Mouse (Mus musculus): ENCODE results near the gene Camk2d. TPM values are rescaled to one million over a fixed set of nuclear protein-coding genes. Genes with fewer than 3 reads are reported as not detected.

Gene Camk2d
- total RNA-seq, 1 experiment = 12.4 TPM

DNA sequence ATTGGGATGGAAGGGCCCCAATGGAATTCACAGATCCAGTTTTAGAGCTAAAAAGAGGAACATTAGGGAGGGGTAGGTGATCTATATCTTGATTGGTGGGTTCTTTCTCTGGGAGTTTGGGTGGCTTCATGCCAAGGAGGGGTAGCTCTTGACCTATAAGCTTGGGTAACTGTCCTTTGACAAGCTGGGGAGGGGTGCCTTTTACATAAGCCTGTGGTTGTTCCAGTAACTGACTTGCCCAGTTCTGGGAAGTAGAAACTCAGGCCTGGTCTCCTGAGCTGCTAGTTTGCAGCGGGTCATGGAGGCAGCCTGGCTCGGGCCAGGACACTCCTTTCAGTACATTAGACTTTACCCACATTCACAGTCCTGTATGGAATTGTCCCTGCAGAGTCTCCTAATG lies 26.4 kb downstream of the Camk2d start:
- Histone ChIP-seq H3K27ac (ENCODE audit: insufficient read depth, low read depth, low read length, poor library complexity, severe bottlenecking) (no peak overlapping the region), H3K36me3 (ENCODE audit: control insufficient read depth, insufficient read depth, low read length, poor library complexity, severe bottlenecking) (no peaks in the 10 kb centered on the region), H3K4me3 (ENCODE audit: insufficient read depth in 1 of 2, low read depth in 1 of 2, low read length in 2 of 2, poor library complexity in 1 of 2, severe bottlenecking in 1 of 2) (no peak overlapping the region), H3K9me3 (ENCODE audit: control insufficient read depth, insufficient read depth, low read depth, low read length) (no peaks in the 10 kb centered on the region), H3K9ac (ENCODE audit: insufficient read depth, low read depth, low read length, poor library complexity, severe bottlenecking) (no peak overlapping the region), H3K4me1 (ENCODE audit: control insufficient read depth in 2 of 2, insufficient read depth in 2 of 2, low read length in 2 of 2, poor library complexity in 1 of 2) (no peaks in the 10 kb centered on the region)
- DNase-seq (ENCODE audit: low read depth, low spot score) = no peak
- no peak for TF ChIP-seq MAFK (IDR thresholded peaks at IDR 0.05; ENCODE audit: insufficient read depth, low read depth, low read length)
- no peak for TF ChIP-seq ZC3H11A (IDR thresholded peaks at IDR 0.05; ENCODE audit: borderline replicate concordance, low read depth, low read length)
- no peak for TF ChIP-seq HCFC1 (IDR thresholded peaks at IDR 0.05; ENCODE audit: borderline replicate concordance, insufficient read depth, low read length)
- no peak for TF ChIP-seq ZNF384 (IDR thresholded peaks at IDR 0.05; ENCODE audit: low read depth, low read length)
- TF ChIP-seq CHD2 (IDR thresholded peaks at IDR 0.05; ENCODE audit: low read depth, low read length) = no peak
- in situ Hi-C loops (cut with MboI; ENCODE audit: low sequenced_read_pairs in 2 of 2, unreplicated experiment in 2 of 2) = no loop called here

DNA sequence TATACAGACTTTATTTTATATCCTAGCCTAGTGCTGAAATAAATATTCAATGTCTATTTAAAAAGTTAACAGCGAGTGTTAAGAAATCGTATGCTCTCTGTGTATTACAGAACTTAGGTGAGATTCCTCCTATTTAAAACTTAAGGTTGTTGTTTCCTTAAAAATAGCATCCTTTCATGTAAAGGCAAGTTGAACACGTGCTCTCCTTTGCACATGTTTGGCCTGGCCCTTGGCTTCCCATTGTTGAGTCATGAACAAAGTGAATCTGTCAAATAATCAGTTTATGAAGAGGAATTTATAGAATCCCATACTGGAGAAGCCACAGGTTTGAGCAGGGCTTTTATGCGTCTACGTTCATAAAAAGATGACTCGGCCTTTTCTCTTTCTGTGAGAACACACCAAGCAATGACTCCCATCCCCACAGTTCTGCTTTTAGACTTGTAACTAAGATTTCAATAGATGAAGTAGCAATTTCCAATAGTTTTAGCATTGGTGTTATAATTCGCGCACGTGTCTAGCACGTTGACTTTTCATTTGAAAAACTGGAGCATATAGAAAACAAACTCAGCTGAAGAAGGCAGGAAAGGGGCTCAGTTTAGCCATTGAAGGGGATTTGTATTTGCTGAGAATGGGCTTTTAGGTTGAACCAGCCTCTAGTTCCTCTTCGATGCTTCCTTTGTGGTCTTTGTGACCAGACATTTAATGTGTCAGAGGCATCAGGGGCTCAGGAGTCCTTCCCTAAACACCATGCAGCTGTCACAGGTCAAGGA lies 29.1 kb downstream of the Camk2d start:
- no peaks in the 10 kb centered on the region for H3K9me3 ChIP-seq (ENCODE audit: control insufficient read depth, insufficient read depth, low read depth, low read length)
- H3K4me1 ChIP-seq (ENCODE audit: control insufficient read depth in 2 of 2, insufficient read depth in 2 of 2, low read length in 2 of 2, poor library complexity in 1 of 2) = no peaks in the 10 kb centered on the region
- TF ChIP-seq ZC3H11A (IDR thresholded peaks at IDR 0.05; ENCODE audit: borderline replicate concordance, low read depth, low read length) (no peak), ZNF384 (IDR thresholded peaks at IDR 0.05; ENCODE audit: low read depth, low read length) (no peak), MAFK (IDR thresholded peaks at IDR 0.05; ENCODE audit: insufficient read depth, low read depth, low read length) (no peak), HCFC1 (IDR thresholded peaks at IDR 0.05; ENCODE audit: borderline replicate concordance, insufficient read depth, low read length) (no peak), CHD2 (IDR thresholded peaks at IDR 0.05; ENCODE audit: low read depth, low read length) (no peak)
- DNase-seq (ENCODE audit: low read depth, low spot score) = no peak
- in situ Hi-C loops (cut with MboI; ENCODE audit: low sequenced_read_pairs in 2 of 2, unreplicated experiment in 2 of 2) = no loop called here
- H3K36me3 ChIP-seq (ENCODE audit: control insufficient read depth, insufficient read depth, low read length, poor library complexity, severe bottlenecking) = no peaks in the 10 kb centered on the region
- no peak overlapping the region for H3K9ac ChIP-seq (ENCODE audit: insufficient read depth, low read depth, low read length, poor library complexity, severe bottlenecking)
- H3K27ac ChIP-seq (ENCODE audit: insufficient read depth, low read depth, low read length, poor library complexity, severe bottlenecking) = no peak overlapping the region
- H3K4me3 ChIP-seq (ENCODE audit: insufficient read depth in 1 of 2, low read depth in 1 of 2, low read length in 2 of 2, poor library complexity in 1 of 2, severe bottlenecking in 1 of 2) = no peak overlapping the region

DNA sequence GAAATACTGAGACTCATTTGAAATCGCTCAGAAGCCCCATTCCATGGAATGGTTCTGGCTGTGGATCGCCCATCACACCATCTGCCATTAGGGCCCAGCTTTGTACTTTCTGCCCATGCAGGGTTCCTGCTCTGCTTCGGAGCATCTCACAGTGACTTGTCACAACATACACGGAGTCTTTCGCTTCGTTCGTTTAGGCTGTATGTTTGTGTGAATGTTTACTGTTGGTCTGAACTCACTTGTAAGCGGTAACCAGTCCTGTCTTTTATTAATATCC lies 29.6 kb downstream of the Camk2d start:
- Histone ChIP-seq H3K4me1 (ENCODE audit: control insufficient read depth in 2 of 2, insufficient read depth in 2 of 2, low read length in 2 of 2, poor library complexity in 1 of 2) (no peaks in the 10 kb centered on the region), H3K36me3 (ENCODE audit: control insufficient read depth, insufficient read depth, low read length, poor library complexity, severe bottlenecking) (no peaks in the 10 kb centered on the region), H3K27ac (ENCODE audit: insufficient read depth, low read depth, low read length, poor library complexity, severe bottlenecking) (no peak overlapping the region), H3K4me3 (ENCODE audit: insufficient read depth in 1 of 2, low read depth in 1 of 2, low read length in 2 of 2, poor library complexity in 1 of 2, severe bottlenecking in 1 of 2) (no peak overlapping the region), H3K9ac (ENCODE audit: insufficient read depth, low read depth, low read length, poor library complexity, severe bottlenecking) (no peak overlapping the region), H3K9me3 (ENCODE audit: control insufficient read depth, insufficient read depth, low read depth, low read length) (no peaks in the 10 kb centered on the region)
- no peak for DNase-seq (ENCODE audit: low read depth, low spot score)
- in situ Hi-C loops (cut with MboI; ENCODE audit: low sequenced_read_pairs in 2 of 2, unreplicated experiment in 2 of 2) = no loop called here
- no peak for TF ChIP-seq ZNF384 (IDR thresholded peaks at IDR 0.05; ENCODE audit: low read depth, low read length)
- TF ChIP-seq ZC3H11A (IDR thresholded peaks at IDR 0.05; ENCODE audit: borderline replicate concordance, low read depth, low read length) = no peak
- TF ChIP-seq CHD2 (IDR thresholded peaks at IDR 0.05; ENCODE audit: low read depth, low read length) = no peak
- TF ChIP-seq MAFK (IDR thresholded peaks at IDR 0.05; ENCODE audit: insufficient read depth, low read depth, low read length) = no peak
- no peak for TF ChIP-seq HCFC1 (IDR thresholded peaks at IDR 0.05; ENCODE audit: borderline replicate concordance, insufficient read depth, low read length)

DNA sequence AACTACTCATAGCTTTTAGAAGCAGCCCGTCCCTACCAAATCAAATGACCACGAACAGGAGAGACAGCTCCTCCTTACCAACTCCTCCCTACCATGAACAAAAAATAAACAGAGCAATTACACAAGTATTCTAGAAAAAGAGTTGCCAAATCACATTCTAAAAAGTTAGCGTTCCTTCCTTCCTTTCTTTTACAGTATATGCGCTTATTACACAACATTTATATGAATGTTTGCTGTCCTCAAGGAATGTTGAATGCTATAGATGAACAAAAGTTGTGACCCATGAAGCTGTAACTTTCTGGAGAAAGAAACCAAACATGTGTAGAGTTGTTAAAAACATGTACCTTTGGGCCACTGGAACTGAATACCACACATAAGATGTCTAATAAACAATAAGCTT lies 31.9 kb downstream of the Camk2d start:
- Histone ChIP-seq H3K4me3 (ENCODE audit: insufficient read depth in 1 of 2, low read depth in 1 of 2, low read length in 2 of 2, poor library complexity in 1 of 2, severe bottlenecking in 1 of 2) (no peak overlapping the region), H3K27ac (ENCODE audit: insufficient read depth, low read depth, low read length, poor library complexity, severe bottlenecking) (no peak overlapping the region), H3K9ac (ENCODE audit: insufficient read depth, low read depth, low read length, poor library complexity, severe bottlenecking) (no peak overlapping the region), H3K36me3 (ENCODE audit: control insufficient read depth, insufficient read depth, low read length, poor library complexity, severe bottlenecking) (no peaks in the 10 kb centered on the region), H3K4me1 (ENCODE audit: control insufficient read depth in 2 of 2, insufficient read depth in 2 of 2, low read length in 2 of 2, poor library complexity in 1 of 2) (no peaks in the 10 kb centered on the region), H3K9me3 (ENCODE audit: control insufficient read depth, insufficient read depth, low read depth, low read length) (no peaks in the 10 kb centered on the region)
- no peak for DNase-seq (ENCODE audit: low read depth, low spot score)
- no peak for TF ChIP-seq MAFK (IDR thresholded peaks at IDR 0.05; ENCODE audit: insufficient read depth, low read depth, low read length)
- no peak for TF ChIP-seq ZNF384 (IDR thresholded peaks at IDR 0.05; ENCODE audit: low read depth, low read length)
- TF ChIP-seq ZC3H11A (IDR thresholded peaks at IDR 0.05; ENCODE audit: borderline replicate concordance, low read depth, low read length) = no peak
- no peak for TF ChIP-seq HCFC1 (IDR thresholded peaks at IDR 0.05; ENCODE audit: borderline replicate concordance, insufficient read depth, low read length)
- TF ChIP-seq CHD2 (IDR thresholded peaks at IDR 0.05; ENCODE audit: low read depth, low read length) = no peak
- in situ Hi-C loops (cut with MboI; ENCODE audit: low sequenced_read_pairs in 2 of 2, unreplicated experiment in 2 of 2) = no loop called here
